Mouse (Mus musculus) erythroblast, embryonic 14.5 days (primary cell): Measurements from ENCODE around the gene Lrrc1. TPM values are rescaled to one million over a fixed set of nuclear protein-coding genes. Genes with fewer than 3 reads are reported as not detected.

Source experiments
- H3K27me3 ChIP-seq: 2 replicates; pipeline ENCODE4 v1.6.1; 2012; ENCODE audit warnings: inconsistent platforms; ENCODE audit not compliant: control insufficient read depth
- H3K36me3 ChIP-seq: 2 replicates; pipeline ENCODE4 v1.6.1; 2012; ENCODE audit warnings: mild to moderate bottlenecking, inconsistent platforms; ENCODE audit not compliant: control insufficient read depth
- H3K4me1 ChIP-seq: 2 replicates; pipeline ENCODE4 v1.6.1; 2012; ENCODE audit warnings: inconsistent platforms; ENCODE audit not compliant: control insufficient read depth
- H3K4me3 ChIP-seq: replicated peaks from 2 replicates; pipeline ENCODE3; 2012; ENCODE audit warnings: moderate library complexity, mild to moderate bottlenecking, inconsistent platforms
- H3K9me3 ChIP-seq: 2 replicates; pipeline ENCODE4 v1.6.1; 2012; ENCODE audit warnings: low read length, inconsistent platforms, mixed read lengths; ENCODE audit not compliant: control insufficient read depth
- GATA1 ChIP-seq: IDR thresholded peaks from 2 replicates; pipeline ENCODE4 v1.6.1; 2012; ENCODE audit warnings: low read length, inconsistent platforms, mixed read lengths
- TAL1 ChIP-seq: IDR thresholded peaks from 3 replicates; pipeline ENCODE4 v1.6.1; 2012; ENCODE audit warnings: low read length, inconsistent platforms, mixed read lengths
- polyA plus RNA-seq: library from polyadenylated mRNA; stranded (reverse); fragments of >175 nt; gene quantifications from 2 replicates; pipeline ENCODE4 v1.2.3, GENCODE M21; 2012

Lrrc1 gene
- polyA plus RNA-seq, 1 experiment, result 0.09 TPM

DNA sequence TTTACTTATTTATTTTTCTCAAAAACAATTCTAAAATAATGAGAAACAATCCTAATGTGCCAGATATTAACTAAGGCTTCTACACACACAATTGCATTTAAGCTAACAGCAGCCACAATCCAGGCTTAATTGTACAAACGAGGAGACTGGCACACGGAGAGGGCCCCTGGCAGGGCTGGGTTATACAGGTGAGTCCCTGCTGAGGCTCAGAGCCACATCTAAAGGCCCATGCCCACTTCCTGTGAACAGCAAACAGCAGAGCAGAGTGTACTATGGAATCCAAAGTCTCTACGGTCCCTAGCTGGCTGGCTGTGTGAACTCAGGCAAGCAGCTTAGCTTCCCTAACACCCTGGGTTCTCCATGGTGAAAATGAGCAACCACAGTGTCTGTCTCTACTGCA is 30.8 kb downstream of the Lrrc1 start:
- no peaks in the 10 kb centered on the region for H3K4me1 ChIP-seq
- H3K36me3 ChIP-seq, result no peaks in the 10 kb centered on the region
- H3K4me3 ChIP-seq, result no peak overlapping the region
- TF ChIP-seq GATA1, result no peak
- TF ChIP-seq TAL1, result no peak
- H3K9me3 ChIP-seq, result no peaks in the 10 kb centered on the region
- no peaks in the 10 kb centered on the region for H3K27me3 ChIP-seq

DNA sequence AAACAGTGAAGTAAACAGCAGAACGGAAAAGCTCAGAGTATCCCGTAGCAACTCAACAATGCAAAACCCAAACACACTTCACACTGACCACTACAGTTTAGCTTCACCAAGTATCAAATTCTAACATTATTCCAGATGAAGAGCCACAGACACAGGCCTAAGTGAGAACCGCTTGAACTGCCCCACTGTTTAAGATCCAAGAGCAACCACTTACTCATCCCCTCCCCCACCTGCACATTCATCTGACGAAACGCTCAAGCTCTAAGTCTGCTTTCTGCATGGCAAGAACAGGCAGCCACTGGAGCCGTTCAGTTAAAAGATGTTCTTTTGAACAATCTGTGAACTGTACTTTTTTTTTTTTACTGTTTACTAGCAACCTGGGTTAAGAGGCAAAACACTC is 32.5 kb downstream of the Lrrc1 start:
- Histone ChIP-seq H3K4me3 (no peak overlapping the region), H3K9me3 (no peaks in the 10 kb centered on the region), H3K36me3 (no peaks in the 10 kb centered on the region), H3K4me1 (no peaks in the 10 kb centered on the region), H3K27me3 (no peaks in the 10 kb centered on the region)
- TF ChIP-seq TAL1, result no peak

DNA sequence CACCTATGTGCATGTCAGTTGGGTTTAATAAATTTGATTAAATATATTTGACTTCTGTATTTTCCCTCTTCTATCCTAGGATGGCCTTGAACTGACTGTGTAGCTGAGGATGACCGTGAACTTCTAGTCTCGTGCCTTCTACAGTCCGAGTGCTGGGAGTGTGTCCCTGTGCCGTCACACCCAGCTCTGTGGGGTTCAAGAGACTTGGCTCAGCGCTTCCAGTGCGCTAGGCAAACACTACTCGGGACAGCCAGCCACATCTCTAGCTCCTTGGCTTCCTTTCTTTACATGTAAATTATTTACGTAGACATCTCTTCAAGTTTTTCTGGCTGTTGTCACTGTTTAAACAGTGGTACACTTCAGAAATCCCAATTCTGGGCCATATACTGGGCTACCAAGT is 34.1 kb downstream of the Lrrc1 start:
- TF ChIP-seq TAL1 (no peak), GATA1 (no peak)
- Histone ChIP-seq H3K4me3 (no peak overlapping the region), H3K36me3 (no peaks in the 10 kb centered on the region), H3K4me1 (no peaks in the 10 kb centered on the region), H3K9me3 (no peaks in the 10 kb centered on the region), H3K27me3 (no peaks in the 10 kb centered on the region)

DNA sequence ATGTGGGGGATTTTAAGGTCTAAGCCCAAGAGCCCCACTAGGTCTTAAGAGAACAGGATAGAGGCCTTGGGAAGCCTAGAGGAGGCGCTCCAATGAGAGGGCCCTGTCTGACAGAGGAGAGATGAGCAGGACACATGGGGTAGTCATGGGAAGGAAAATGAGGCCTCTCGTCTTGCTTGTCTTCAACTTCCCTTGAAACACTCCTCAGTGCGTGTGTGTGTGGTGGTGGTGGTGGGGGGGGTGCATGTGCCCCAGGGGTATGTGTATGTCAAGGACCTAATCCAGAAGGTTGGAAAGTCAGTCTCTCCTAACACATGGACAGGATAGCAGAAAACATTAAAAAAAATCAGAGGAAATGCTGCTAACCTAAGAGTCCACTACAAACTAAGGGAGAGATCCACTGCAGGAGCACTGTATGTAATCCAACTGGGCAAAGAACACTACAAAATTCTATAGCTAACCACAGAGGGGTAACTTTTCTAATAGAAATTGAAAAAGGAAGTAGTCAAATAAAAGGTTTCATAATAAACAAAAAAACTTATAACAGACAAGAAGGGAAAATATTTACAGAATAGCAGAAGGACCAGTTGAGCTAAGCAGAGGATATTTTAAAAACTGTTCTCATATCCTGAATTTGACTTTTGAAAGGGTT is 36.8 kb downstream of the Lrrc1 start:
- no peaks in the 10 kb centered on the region for H3K4me1 ChIP-seq
- H3K27me3 ChIP-seq, result no peaks in the 10 kb centered on the region
- H3K36me3 ChIP-seq, result no peaks in the 10 kb centered on the region
- TF ChIP-seq GATA1 (no peak), TAL1 (no peak)
- no peaks in the 10 kb centered on the region for H3K9me3 ChIP-seq
- H3K4me3 ChIP-seq, result no peak overlapping the region

DNA sequence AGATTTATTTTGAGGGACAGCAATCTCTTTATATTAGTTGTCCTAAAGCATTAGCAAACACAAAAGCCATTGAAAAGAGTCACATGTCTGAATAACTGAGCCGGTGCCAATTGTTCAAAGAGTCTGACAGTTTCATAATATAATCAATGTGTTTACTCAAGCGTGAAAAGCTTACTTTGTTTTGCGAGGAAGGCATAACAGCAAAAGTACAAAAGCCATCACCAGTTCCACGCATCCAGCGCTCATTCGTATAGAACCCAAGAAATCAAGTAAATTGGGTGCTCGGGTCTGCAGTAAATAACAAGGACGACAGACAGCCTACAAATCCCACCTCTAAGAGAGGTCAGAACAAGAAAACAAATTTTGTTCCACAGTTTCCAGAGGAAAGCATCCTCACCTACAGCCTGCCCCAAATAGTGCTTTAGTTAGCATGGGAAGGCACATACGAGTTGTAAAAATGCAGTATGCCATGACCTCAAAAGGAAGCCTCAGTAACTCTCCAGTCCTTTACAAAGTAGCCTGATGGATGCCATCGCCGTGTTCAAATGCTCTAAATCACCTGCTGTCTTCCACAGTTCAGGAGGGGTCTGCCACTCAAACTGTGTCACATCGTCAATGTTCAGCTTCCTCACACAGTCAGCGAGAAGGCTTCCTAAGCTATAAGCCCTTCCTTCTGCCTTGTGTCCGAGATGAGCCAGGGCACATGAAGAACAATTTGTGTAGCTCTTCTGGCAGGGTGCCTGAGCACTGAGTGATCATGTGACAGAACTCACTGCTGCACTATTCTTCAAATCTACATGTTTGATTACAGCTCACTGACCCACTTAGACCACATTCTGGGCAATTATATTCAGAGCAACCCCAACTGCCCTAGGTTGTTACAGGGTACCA is 41.9 kb downstream of the Lrrc1 start:
- H3K36me3 ChIP-seq, result no peaks in the 10 kb centered on the region
- H3K27me3 ChIP-seq, result no peaks in the 10 kb centered on the region
- TF ChIP-seq TAL1 (no peak), GATA1 (no peak)
- no peaks in the 10 kb centered on the region for H3K9me3 ChIP-seq
- H3K4me1 ChIP-seq, result no peaks in the 10 kb centered on the region
- no peak overlapping the region for H3K4me3 ChIP-seq

DNA sequence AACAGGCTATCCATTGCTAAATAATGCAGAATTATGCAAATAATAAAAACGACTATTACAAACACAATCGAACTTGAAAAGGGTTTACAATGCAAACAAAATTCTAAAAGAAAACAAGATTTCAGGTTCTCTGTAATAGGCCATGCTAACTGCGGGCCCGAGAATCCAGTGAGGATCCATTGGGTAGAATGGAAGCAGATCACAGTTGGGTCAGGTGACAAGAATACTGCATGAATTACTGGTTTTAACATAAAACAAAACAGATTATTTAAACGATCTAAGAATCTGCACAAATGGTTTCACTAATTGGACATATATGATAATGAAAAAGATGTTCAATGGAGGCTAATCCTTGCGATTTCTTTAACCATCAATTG is 42.5 kb downstream of the Lrrc1 start:
- TF ChIP-seq GATA1 (no peak), TAL1 (no peak)
- Histone ChIP-seq H3K4me1 (no peaks in the 10 kb centered on the region), H3K4me3 (no peak overlapping the region), H3K36me3 (no peaks in the 10 kb centered on the region), H3K9me3 (no peaks in the 10 kb centered on the region), H3K27me3 (no peaks in the 10 kb centered on the region)

DNA sequence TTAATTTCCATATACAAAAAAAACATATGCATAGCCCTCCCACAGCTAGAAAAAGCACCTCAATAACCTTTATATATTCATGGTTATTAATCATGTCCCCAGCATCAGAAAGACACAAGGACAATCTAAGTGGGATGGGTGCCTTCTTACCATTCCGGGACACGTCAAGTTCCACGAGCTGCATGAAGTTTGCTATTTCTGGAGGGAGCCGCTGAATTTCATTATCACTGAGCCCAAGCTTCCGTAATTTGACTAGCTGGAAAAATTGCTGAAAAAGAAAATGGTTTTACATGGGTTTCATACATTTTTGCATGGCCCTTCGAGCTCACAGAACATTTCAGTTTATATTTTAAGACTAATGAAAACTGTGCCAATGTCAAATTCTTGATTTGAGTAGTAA is 45.6 kb downstream of the Lrrc1 start:
- TF ChIP-seq GATA1 (no peak), TAL1 (no peak)
- no peaks in the 10 kb centered on the region for H3K36me3 ChIP-seq
- H3K4me3 ChIP-seq, result no peak overlapping the region
- no peaks in the 10 kb centered on the region for H3K4me1 ChIP-seq
- H3K9me3 ChIP-seq, result no peaks in the 10 kb centered on the region
- H3K27me3 ChIP-seq, result no peaks in the 10 kb centered on the region

DNA sequence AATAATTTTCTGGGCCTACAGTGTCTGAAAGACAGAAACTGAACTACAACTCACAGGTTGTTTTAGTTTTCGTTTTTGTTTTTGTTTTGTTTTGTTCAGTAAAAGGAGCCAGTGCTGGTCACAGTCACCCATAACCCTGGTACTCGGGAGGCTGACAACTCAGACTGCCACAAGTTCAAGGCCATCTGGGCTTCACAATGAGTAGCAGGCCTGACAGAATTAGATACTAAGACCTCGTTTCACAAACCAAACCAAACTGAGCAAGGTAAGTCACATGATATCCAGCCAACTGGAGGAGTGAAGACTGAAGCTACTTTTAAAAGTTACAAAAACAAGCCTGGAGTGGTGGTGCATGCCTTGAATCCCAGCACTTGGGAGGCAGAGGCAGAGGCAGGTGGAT is 46.3 kb downstream of the Lrrc1 start:
- Histone ChIP-seq H3K4me1 (peaks cover 2% of the 10 kb centered on the region; the same call in 1 of the 2 replicates), H3K36me3 (no peaks in the 10 kb centered on the region), H3K9me3 (no peaks in the 10 kb centered on the region), H3K4me3 (no peak overlapping the region), H3K27me3 (no peaks in the 10 kb centered on the region)
- no peak for TF ChIP-seq GATA1
- TF ChIP-seq TAL1, result no peak

DNA sequence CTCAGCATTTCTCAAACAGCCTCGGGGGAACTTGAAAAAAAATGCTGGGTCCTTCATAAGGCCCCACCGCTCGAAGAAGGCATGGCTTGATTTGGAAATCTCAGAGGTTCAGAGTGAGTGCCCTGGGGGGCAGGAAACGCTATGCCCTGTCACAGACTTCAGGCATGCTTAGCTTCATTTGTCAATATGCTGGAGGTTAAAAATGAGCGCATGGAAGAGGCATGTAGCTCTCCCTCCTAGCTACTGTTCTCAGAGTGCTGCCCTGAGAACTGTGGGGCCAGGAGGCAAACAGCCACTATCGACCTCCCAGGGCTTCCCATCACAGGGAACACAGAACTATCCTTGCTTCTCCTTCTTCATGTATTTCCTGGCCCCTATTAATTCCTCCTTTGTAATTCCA is 47.5 kb downstream of the Lrrc1 start:
- no peak overlapping the region for H3K4me3 ChIP-seq
- TF ChIP-seq TAL1, result no peak
- TF ChIP-seq GATA1, result no peak
- no peaks in the 10 kb centered on the region for H3K27me3 ChIP-seq
- no peaks in the 10 kb centered on the region for H3K36me3 ChIP-seq
- H3K4me1 ChIP-seq, result peaks cover 2% of the 10 kb centered on the region; the same call in 1 of the 2 replicates
- no peaks in the 10 kb centered on the region for H3K9me3 ChIP-seq
